Mouse (Mus musculus) C2C12 (cell line): ENCODE data around the gene Klk15. TPM values are rescaled to one million over a fixed set of nuclear protein-coding genes. Genes with fewer than 3 reads are reported as not detected.
"Not testable (repeated sequence)": the region's sequence is repeated elsewhere in the genome, so short reads cannot be mapped to it uniquely, and the experiment has no call there.

Source experiments
- H3K27me3 ChIP-seq: one replicate; pipeline ENCODE4 v1.6.1; 2011; ENCODE audit not compliant: control insufficient read depth, insufficient read depth, insufficient read length
- H3K36me3 ChIP-seq: one replicate; pipeline ENCODE4 v1.6.1; 2011; ENCODE audit not compliant: control insufficient read depth, insufficient read depth
- H3K4me3 ChIP-seq: one replicate; pipeline ENCODE4 v1.5.1; 2011; ENCODE audit warnings: mild to moderate bottlenecking, control low read depth; ENCODE audit not compliant: poor library complexity, insufficient read depth, severe bottlenecking
- H3K79me2 ChIP-seq: one replicate; pipeline ENCODE4 v1.6.1; 2011; ENCODE audit not compliant: control insufficient read depth, insufficient read depth
- H3K79me3 ChIP-seq: one replicate; pipeline ENCODE4 v1.6.1; 2011; ENCODE audit warnings: low read depth, control low read depth
- H3ac ChIP-seq: one replicate; pipeline ENCODE3; 2011; ENCODE audit warnings: low read depth; ENCODE audit not compliant: control insufficient read depth, insufficient read length
- CEBPB ChIP-seq: IDR thresholded peaks from one replicate; pipeline ENCODE4 v1.6.1; 2011; ENCODE audit warnings: low read depth, mild to moderate bottlenecking, control low read depth, moderate library complexity
- CTCF ChIP-seq: IDR thresholded peaks from one replicate; pipeline ENCODE4 v1.5.1; 2011; ENCODE audit not compliant: control insufficient read depth, insufficient read depth, insufficient read length
- FOSL1 ChIP-seq: IDR thresholded peaks from one replicate; pipeline ENCODE4 v1.8.0; 2011; ENCODE audit warnings: mild to moderate bottlenecking, low read length; ENCODE audit not compliant: poor library complexity, insufficient read depth, severe bottlenecking
- MAX ChIP-seq: IDR thresholded peaks from one replicate; pipeline ENCODE4 v1.6.1; 2011; ENCODE audit warnings: mild to moderate bottlenecking, control low read depth
- MYOD1 ChIP-seq: IDR thresholded peaks from one replicate; pipeline ENCODE4 v1.6.1; 2011; ENCODE audit warnings: low read depth; ENCODE audit not compliant: control insufficient read depth, insufficient read length
- MYOG ChIP-seq: IDR thresholded peaks from one replicate; pipeline ENCODE4 v1.6.1; 2011; ENCODE audit not compliant: control insufficient read depth, insufficient read length; ENCODE audit errors: extremely low read depth
- USF1 ChIP-seq: IDR thresholded peaks from one replicate; pipeline ENCODE4 v1.6.1; 2011; ENCODE audit warnings: low read depth, mild to moderate bottlenecking, control low read depth, moderate library complexity
- polyA plus RNA-seq: library from polyadenylated mRNA; unstranded; fragments of >200 nt; fragmentation: generic; extraction: Trizol; gene quantifications from one replicate; pipeline ENCODE4 v1.2.1, GENCODE M21; 2012; ENCODE audit warnings: missing spikeins

The Klk15 gene
- polyA plus RNA-seq, 1 experiment, result not detected

DNA sequence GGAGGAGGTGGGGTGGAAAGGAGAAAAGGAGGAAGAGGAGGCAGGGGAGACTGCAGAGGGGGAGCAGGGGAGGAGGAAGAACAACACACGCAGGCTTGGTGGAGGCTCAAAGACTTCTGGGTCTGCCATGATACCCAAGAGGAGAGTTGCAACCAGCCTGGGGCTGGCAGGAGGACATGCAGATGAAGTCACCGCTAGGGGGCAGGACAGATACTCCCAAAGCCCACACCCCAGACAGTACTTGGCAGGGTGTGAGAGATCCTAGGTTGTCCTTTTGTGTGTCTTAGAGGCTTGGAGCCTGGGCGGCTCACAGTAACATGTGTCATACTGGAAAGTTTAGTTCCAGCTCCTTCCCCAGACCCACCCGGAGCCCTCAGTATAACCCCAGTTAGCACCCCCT is 5.0 kb upstream of the Klk15 start:
- no peaks in the 10 kb centered on the region for H3K79me3 ChIP-seq
- no peaks in the 10 kb centered on the region for H3K79me2 ChIP-seq
- no peak overlapping the region for H3K4me3 ChIP-seq
- no peaks in the 10 kb centered on the region for H3K27me3 ChIP-seq
- H3K36me3 ChIP-seq, result no peaks in the 10 kb centered on the region
- H3ac ChIP-seq, result no peak overlapping the region
- TF ChIP-seq CEBPB (no peak), MYOD1 (no peak), MAX (no peak), CTCF (no peak), MYOG (no peak), USF1 (no peak), FOSL1 (no peak)

DNA sequence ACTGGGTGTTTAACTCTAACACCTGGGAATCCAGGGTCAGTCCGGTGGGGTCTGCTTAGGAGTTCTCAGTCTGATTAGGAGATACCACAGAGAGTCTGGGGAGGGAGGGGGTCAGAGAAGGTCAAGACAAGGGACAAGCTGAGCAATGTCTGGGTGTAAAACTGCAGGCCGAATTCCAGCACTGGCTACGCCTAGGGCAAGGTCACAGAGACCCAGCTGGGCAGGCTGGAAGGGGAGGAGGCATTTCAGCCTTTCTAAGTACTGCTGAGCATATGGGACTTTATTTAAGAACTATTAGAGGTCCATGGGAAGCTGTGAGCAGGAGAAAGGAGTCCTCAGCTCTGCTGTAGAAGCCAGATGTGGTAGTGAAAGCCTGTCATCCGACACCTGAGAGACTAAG is 1.2 kb upstream of the Klk15 start:
- H3ac ChIP-seq, result no peak overlapping the region
- H3K36me3 ChIP-seq, result no peaks in the 10 kb centered on the region
- H3K4me3 ChIP-seq, result no peak overlapping the region
- no peak for TF ChIP-seq MAX
- no peak for TF ChIP-seq CTCF
- no peak for TF ChIP-seq FOSL1
- TF ChIP-seq MYOG, result no peak
- no peak for TF ChIP-seq CEBPB
- no peaks in the 10 kb centered on the region for H3K79me2 ChIP-seq
- H3K79me3 ChIP-seq, result no peaks in the 10 kb centered on the region
- no peaks in the 10 kb centered on the region for H3K27me3 ChIP-seq

DNA sequence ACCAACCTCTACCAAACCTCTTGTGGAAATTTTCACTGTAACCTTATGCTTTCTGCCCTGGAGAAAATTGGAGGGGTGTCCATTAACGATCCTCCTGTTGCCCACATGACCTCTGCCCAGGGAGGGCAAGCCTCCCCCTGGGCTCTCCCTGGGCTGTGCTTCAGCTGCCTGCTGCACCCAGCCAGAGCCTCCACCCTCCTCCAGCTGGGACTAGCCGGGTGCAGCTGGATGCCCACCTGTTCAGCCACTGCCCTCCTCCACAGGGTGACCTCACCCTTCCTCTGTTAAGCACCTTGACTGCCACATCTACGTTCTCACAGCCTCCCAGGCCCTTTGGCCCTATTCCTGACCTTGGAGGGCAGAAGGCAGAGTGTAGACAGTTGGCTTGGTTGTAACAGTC is 1.2 kb downstream of the Klk15 start:
- no peaks in the 10 kb centered on the region for H3K27me3 ChIP-seq
- TF ChIP-seq MYOD1, result no peak
- TF ChIP-seq FOSL1, result no peak
- TF ChIP-seq MYOG, result no peak
- TF ChIP-seq USF1, result no peak
- TF ChIP-seq CTCF, result no peak
- TF ChIP-seq CEBPB, result no peak
- no peak for TF ChIP-seq MAX
- H3K79me2 ChIP-seq, result no peaks in the 10 kb centered on the region
- H3K36me3 ChIP-seq, result no peaks in the 10 kb centered on the region
- no peak overlapping the region for H3ac ChIP-seq
- H3K79me3 ChIP-seq, result no peaks in the 10 kb centered on the region
- H3K4me3 ChIP-seq, result no peak overlapping the region

DNA sequence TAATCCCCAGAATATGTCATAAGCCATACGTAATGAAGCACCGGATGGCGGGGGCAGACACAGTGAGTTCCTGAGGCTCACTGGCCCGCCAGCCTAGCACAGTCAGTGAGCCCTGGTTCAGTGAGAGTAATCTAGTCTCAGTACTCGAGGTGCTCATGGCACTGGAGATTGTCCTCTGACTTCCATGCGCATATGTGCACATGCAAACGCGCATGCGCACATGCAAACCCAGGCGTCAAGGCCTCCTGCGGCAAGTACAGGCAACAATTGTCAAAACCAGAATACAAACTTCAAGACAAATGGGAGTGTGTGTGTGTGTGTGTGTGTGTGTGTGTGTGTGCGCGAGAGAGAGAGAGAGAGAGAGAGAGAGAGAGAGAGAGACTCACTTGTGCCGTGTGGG is 3.0 kb downstream of the Klk15 start:
- H3K79me2 ChIP-seq, result no peaks in the 10 kb centered on the region
- H3K27me3 ChIP-seq, result no peaks in the 10 kb centered on the region
- TF ChIP-seq FOSL1 (no peak), MAX (no peak), CTCF (no peak), USF1 (no peak), CEBPB (no peak)
- H3K36me3 ChIP-seq, result no peaks in the 10 kb centered on the region
- H3K79me3 ChIP-seq, result no peaks in the 10 kb centered on the region
- no peak overlapping the region for H3K4me3 ChIP-seq
- no peak overlapping the region for H3ac ChIP-seq

DNA sequence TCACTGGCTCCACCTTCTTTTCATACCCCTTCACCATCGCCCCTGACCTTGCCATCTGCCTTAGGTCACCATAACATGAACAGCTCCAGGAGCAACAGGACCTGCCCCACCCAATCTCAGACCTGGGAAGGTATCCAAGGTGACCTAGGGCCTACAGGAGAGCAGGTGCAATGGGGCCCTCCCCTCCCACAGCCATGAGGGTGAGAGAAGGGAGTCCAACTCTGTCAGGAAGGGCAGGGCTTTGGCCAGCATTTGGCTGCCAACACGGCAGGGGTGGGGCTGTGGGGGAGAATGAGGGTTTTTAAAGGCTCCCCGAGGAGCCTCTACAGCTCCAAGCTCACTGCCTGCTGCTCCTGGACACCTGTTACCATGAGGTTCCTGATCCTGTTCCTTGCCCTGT is 8.8 kb downstream of the Klk15 start:
- not testable (repeated sequence) for H3K79me2 ChIP-seq, H3K36me3 ChIP-seq, H3K79me3 ChIP-seq, H3ac ChIP-seq, H3K4me3 ChIP-seq, H3K27me3 ChIP-seq

DNA sequence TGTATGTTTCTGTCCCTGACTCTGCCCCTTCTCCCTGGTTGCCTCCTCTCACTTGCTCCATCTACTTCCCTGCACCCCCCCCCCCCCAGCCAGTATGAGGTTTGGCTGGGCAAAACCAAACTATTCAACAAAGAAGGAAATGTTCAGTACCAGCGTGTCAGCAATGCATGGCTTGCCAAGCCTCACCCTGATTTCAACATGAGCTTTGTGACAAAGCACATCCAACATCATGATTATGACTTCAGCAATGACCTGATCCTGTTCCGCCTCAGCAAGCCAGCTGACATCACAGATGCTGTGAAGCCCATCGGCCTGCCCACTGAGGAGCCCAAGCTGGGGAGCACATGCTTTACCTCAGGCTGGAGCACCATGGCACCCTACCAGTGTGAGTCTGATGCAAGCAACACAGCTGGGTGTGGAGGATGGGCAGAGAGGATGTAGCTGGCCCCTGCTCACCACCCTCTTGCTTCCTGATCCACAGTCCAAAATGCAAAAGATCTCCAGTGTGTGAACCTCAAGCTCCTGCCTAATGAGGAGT is 11.3 kb downstream of the Klk15 start:
- no peak for TF ChIP-seq CTCF
- no peak for TF ChIP-seq CEBPB
- TF ChIP-seq MYOD1, result no peak
- TF ChIP-seq MYOG, result no peak
- TF ChIP-seq MAX, result no peak
- TF ChIP-seq USF1, result no peak
- TF ChIP-seq FOSL1, result no peak
- Histone ChIP-seq H3K36me3 (no peaks in the 10 kb centered on the region), H3K4me3 (no peak overlapping the region), H3ac (no peak overlapping the region), H3K27me3 (no peaks in the 10 kb centered on the region), H3K79me3 (no peaks in the 10 kb centered on the region), H3K79me2 (no peaks in the 10 kb centered on the region)

DNA sequence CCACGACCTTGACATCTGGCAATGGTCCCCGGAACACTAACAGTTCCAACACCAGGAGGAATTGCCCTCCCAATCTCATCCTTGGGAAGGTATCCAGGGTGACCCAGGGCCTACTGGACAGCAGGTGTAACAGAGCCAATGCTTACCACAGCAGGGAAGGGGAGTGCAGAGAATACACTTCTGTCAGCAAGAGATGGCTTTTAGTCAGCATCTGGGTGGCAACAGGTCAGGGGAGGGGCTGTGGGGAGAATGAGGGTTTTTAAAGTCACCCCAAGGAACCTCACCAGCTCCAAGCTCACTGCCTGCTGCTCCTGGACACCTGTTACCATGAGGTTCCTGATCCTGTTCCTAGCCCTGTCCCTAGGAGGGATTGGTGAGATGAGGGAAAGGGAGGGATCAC is 16.8 kb downstream of the Klk15 start, which contains the start of gene Klk1b8:
TSS of gene Klk1b8 (plus strand) at position 301 of the 400 bp plus-strand sequence.
- TF ChIP-seq FOSL1, result no peak
- TF ChIP-seq CEBPB, result no peak
- no peaks in the 10 kb centered on the region for H3K27me3 ChIP-seq
- H3ac ChIP-seq, result no peak within 1 kb of the TSS
- no peak within 1 kb of the TSS for H3K4me3 ChIP-seq
- H3K79me3 ChIP-seq, result no peaks in the 10 kb centered on the region
- no peaks in the 10 kb centered on the region for H3K79me2 ChIP-seq
- no peaks in the 10 kb centered on the region for H3K36me3 ChIP-seq
